Mouse (Mus musculus): Measurements from ENCODE around the gene Hes5.

The Hes5 gene

DNA sequence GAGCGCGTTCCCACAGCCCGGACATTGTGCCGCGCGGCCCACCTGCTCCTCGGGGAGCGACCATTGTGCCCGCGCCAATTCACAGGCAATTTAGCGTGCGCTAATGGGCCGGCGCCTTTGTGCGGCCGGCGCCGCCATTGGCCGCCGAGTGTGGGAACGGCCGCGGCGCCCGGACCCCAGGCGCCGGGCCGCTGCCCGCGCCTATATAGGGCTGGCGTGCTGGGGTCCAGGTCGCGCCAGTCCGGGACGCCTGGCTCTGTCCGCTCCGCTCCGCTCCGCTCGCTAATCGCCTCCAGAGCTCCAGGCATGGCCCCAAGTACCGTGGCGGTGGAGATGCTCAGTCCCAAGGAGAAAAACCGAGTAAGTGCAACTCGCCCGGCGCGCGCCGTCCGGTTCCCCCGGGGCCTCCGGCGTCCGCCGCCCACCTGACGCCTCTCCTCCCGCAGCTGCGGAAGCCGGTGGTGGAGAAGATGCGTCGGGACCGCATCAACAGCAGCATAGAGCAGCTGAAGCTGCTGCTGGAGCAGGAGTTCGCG lies at the start of gene Hes5:
Hes5 (plus strand) TSS at position 234 of the 536 bp plus-strand sequence.
- no peak for DNase-seq

- DNase-seq: no peak
These were observed 49.1 kb upstream of the Hes5 start for GRCm38 (mm10) chr4:154911644-154912043.

DNA sequence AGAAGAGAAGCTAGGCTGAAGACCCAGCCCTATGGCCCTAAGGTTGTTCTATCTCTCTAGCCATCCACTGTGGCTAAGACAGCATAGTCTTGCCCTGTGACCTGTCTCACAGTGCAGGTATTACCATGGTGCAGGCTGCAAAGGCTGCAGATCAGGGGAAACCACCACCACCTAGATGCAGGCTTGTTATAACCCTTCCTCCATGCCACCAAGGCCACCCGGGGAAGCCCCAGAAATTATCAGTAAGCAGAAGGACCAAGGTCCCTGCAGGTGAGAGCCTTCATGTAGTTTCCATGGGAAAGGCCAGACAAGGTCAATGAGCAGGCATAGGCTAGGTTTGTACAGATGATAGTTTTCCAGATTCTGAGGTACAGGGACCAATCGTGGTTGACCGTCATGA lies 46.9 kb upstream of the Hes5 start:
- DNase-seq: no peak

GRCm38 (mm10) chr4:154914252-154914651 lies 46.5 kb upstream of the Hes5 start:
- no peak for DNase-seq

- DNase-seq: peak; percentile 32
These were observed 46.0 kb upstream of the Hes5 start for GRCm38 (mm10) chr4:154914707-154915106.

DNA sequence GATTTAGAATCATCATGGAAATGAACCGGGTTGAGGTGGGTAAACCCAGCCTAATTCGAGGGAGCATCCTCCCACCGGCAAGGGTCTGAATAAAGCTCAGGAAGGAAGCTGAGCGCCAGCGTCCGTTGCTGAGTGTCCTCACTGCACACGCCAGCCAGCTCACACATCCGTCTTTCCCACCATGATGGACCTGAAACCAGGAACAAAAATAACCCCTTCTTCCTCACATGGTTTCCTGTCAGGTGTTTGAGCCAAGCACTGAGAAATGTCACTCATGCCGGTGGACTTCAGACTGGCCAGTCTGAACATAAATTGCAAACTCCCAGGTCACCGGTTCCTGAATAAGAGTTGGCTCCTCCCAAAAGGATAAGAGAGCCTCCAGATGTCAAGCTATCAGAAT lies 45.4 kb upstream of the Hes5 start:
- DNase-seq: no peak

DNA sequence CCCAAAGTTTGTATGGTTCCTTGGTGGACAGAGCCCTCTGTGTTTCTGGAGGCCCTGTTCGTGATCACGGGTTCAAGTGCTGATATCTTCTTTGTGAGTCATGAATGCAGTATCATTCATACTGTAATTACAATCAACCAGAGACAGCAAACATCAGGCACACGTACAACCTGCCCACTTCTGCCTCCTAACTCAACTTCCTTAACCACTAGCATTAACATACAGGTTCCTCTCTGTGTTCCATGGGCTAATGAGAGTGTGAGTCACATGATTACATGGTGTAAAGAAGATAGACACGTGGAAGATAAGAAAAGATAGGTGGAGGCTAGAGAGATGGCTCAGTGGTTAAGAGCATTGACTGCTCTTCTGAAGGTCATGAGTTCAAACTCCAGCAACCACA lies 44.1 kb upstream of the Hes5 start:
- DNase-seq: no peak

DNA sequence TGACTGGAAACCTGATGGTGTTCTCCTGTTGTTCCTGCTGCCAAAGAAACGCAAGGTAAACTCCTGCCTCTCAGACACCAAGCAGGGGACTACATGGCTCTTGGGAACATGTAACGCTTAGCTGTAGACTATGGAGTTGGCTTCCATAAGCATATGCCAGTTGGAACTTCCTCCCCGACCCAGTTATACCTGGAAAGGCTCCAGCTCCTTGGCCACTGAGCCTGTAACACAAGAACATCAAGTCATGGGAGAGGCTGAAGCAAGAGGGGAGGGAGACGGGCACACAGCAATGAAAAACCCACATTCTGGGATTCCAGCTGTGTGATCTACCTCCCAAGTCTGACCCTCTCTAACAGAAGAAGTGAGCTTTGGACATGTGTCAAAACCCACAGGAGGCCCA lies 38.4 kb upstream of the Hes5 start:
- no peak for DNase-seq

DNA sequence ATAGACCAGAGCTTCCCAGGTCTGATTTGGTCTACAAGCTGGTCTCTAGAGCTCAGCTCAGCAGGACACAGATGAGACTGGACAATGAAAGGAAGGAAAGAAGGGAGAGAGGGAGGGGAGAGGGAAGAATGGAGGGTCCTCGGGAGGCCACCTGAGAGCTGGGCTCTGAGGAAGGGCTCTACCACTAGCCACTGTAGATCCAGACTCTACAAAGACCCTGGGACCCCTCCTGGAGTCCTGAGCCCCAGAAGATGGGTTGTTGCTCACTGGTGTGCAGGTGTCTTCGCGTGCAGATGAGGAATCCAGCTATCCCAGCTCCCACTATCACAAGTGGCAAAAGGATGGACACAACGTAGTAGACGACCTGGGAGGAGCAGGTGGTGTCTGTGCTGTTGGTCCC lies 37.8 kb upstream of the Hes5 start:
- DNase-seq: no peak

DNA sequence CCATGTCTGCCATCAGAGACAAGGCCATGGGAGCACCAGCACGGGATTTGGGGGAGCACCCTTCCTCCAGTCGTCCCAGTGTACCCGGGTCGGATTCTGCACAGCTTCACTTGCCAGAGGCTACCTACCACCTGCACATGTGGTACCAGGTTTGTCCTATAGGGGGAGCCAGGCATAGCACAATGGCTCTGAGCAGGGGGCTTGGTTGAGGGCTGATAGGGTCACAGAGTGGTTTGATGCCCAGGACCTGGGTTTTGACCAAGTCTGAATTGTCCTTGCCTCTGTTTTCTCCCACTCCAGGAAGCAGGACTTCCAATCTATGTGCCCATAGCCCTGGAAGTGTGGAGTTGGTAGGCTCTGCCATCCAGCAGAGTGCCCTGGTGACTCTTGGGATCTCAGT lies 35.3 kb upstream of the Hes5 start:
- DNase-seq: no peak

DNA sequence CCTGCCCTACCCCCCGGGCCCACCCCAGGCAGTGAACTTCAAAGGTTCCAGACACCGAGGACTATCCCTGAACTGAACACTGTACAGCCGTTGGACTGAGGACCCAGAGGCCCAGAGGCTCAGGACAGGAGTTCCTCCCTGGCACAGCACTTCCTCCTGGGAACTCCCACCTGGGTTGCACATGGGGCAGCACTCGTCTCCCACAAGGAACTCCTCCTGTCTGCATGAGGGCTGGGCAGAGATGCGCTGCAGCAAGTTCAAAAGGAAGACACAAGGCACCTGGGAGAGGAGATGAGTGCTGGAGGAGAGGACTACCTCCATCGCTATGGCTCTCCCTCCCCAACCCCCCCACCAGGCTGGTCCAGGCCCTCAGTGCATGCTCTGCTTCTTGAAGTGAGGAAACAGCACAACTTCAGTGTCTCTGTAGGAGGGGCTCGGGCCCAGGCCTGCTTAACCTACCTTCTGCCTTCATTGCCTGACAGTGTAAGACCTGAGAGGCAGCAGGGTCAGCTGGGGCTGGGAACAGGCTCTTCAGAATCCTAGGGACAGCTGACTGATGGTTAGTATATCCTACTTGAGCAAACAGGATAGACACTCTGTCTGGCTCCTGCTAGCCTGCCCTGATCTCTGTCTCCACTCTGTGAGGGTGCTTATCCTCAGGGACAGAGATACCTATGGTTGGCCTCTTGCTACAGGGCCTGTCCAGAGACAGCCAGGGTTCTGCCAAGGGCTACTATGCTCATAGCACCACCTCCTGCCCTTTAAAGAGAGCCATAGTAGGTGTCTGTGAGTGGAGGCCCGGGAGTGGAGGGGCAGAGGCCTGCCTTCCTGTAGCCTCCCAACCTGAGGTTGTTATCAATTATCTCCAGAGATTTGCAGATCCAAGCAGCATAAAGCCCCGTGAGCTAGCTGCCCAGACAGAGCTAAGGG lies 33.5 kb upstream of the Hes5 start:
- DNase-seq: no peak

- peak; percentile 45 for DNase-seq
These were observed 32.8 kb upstream of the Hes5 start for GRCm38 (mm10) chr4:154927899-154928337.

- no peak for DNase-seq
These were observed 32.2 kb upstream of the Hes5 start, which contains the start of gene Tnfrsf14 for GRCm38 (mm10) chr4:154928395-154929087. TSS of gene Tnfrsf14 (minus strand) at chr4:154928563.

- DNase-seq: no peak
These were observed 31.5 kb upstream of the Hes5 start for GRCm38 (mm10) chr4:154929088-154929660.

GRCm38 (mm10) chr4:154933306-154933907 lies 27.3 kb upstream of the Hes5 start:
- DNase-seq: no peak

DNA sequence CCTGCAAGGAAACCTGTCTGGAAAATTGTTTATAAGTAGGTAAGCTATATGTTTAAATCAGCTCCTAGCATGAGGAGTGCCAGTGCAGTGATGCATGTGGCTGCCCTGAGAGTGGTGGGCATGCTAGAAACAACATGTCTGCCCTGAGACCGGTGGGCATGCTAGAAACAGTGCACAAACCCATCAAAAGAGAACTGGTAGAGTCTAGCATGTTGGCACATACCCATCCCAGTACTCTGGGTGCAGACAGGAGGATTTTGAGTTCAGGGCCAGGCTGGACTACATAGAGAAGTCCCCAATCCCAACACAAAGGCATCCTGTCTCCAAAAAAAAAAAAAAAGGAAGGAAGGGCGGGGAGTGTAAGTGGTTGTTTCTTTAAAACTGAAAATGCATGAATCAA lies 25.9 kb upstream of the Hes5 start:
- DNase-seq: no peak

DNA sequence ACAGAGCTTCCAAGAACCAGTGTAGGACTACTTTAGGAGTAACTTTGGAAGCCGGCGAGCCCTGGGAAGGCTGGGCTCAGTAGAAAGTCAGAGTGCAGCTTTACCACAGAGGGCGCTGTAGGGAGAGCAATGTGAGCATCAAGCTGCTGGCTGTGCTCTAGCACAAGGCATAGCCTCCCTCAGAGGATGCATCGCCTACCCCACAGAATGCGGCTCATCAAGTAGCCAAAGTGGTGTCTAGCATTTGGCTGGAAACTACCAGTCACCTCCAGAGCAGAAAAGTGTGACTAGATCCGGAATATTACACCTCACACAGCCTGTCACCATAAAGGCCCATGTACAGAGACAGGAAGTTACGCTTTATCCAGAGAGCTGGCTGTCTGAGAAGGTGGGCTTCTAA lies 24.9 kb upstream of the Hes5 start:
- no peak for DNase-seq

- DNase-seq: no peak
These were observed 24.0 kb upstream of the Hes5 start for GRCm38 (mm10) chr4:154936542-154937255.

- no peak for DNase-seq
These were observed 23.0 kb upstream of the Hes5 start for GRCm38 (mm10) chr4:154937746-154938145.

GRCm38 (mm10) chr4:154940156-154940555 lies 20.6 kb upstream of the Hes5 start:
- no peak for DNase-seq

DNA sequence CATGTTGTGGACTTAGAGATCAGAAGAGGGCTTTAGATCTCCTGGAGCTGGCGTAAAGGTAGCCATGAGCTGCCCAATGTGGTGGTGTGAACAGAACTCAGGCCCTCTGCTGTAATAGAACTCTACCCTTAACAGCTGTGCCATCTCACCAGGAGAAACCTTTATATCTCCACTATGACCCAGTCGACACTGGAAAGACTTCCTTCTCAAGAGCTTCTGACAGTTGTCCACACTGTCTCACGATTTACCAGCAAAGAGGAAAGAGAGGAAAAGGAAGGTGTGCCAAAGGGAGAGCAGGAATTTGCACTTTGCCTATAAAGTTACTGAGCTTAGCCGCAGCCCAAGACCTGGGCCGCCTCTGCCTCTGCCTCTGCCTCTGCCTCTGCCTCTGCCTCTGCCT lies 18.9 kb upstream of the Hes5 start:
- DNase-seq: no peak

DNA sequence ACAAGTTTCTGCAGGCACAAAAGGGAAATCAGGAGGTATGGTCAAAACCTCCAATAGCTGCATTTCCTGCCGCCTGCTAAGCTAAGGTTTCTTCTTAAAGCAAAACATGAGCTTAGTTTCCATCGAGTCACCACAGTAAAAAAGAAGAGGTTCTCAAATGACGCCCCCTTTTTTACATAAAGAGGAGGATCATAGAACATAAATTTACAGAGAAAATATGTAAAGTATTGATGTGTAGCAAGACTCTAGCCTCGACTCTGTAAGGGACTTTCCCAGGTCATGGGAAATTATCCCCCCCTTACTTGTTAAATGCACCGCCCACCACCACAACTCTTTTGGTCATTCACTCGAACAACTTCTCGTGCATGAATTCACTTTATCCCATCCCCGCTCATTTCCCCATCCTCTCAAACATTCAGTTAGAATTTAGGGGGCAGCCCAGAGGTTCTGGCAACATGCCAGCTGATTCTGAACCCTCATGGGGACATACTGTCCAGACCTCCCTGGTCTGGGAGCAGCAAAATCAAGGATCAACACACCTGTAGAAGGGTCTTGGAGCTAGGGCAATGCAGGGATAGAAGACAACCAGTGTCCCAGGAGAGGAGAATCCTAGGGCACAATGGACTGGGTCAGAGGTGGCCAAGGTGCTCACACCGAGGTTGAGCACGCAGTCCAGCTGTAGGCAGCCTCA lies 17.9 kb upstream of the Hes5 start:
- DNase-seq: no peak
